Mouse (Mus musculus): ENCODE results near the gene Bcat2. TPM values are rescaled to one million over a fixed set of nuclear protein-coding genes. Genes with fewer than 3 reads are reported as not detected.

Gene Bcat2
- total and polyA plus RNA-seq, 2 experiments: 14.7 to 54.5 TPM

DNA sequence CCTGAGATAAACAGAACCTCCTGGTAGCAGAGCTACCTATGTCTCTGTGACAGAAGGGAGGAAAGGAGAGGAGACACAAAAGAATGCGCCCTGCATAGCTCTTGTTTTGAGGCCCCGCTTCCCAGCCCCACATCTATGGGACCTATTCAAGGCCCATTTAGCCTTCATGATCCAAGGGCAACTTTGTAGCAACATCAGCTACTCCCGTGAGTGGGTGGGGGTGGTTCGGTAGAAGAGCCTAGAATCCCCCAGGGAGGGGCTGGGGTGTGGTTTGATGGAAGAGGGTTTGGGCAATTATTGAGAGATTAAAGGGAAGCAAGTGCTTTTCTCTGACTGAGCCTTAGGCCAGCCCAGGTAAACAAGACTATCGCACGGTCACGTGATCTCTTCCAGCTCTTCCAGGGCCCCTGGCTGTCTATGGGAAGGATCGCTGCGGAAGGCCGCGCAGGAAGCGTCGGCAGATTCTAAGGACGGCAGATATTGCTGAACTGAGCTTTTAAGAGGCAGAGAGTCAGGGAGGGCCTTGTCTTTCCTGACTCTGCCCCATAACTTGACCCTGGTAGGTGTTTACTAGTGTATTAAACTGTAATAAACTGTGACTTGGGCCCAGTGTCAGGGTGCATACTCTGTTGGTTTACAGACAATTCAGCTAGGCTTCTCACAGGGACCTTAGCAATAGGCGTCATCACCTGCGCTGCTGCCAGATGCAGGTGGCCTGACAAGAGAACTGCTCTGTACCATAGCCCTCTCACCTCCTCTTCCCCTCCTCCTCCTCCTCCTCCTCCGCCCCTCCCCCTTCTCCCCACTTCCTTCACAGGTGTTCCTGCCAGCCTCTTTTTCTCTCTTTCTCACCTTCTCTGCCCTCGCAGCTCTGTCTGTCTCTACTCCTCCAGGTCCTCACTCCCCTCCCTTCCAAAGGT is 29.3 kb downstream of the Bcat2 start:
- Histone ChIP-seq H3K27ac (replicated peaks; ENCODE audit: insufficient read depth, low read depth, low read length) (no peak overlapping the region), H3K4me3 (ENCODE audit: insufficient read depth, low read depth, low read length) (no peak overlapping the region), H3K79me2 (ENCODE audit: control insufficient read depth, insufficient read depth, low read length) (no peaks in the 10 kb centered on the region), H3K4me1 (ENCODE audit: control insufficient read depth, insufficient read depth, low read length) (peaks cover 11% of the 10 kb centered on the region), H3K9ac (ENCODE audit: low read depth, low read length) (no peak overlapping the region), H3K27me3 (ENCODE audit: control insufficient read depth, insufficient read depth, low read length) (no peaks in the 10 kb centered on the region), H3K36me3 (ENCODE audit: control insufficient read depth, insufficient read depth, low read length) (no peaks in the 10 kb centered on the region)
- WGBS: 58% methylated on average over 18 of the region's 18 CpGs
- no peak for TF ChIP-seq CTCF (IDR thresholded peaks at IDR 0.05; ENCODE audit: low read depth, low read length)
- DNase-seq (ENCODE audit: extremely low read depth, low read depth, low spot score): no peak

DNA sequence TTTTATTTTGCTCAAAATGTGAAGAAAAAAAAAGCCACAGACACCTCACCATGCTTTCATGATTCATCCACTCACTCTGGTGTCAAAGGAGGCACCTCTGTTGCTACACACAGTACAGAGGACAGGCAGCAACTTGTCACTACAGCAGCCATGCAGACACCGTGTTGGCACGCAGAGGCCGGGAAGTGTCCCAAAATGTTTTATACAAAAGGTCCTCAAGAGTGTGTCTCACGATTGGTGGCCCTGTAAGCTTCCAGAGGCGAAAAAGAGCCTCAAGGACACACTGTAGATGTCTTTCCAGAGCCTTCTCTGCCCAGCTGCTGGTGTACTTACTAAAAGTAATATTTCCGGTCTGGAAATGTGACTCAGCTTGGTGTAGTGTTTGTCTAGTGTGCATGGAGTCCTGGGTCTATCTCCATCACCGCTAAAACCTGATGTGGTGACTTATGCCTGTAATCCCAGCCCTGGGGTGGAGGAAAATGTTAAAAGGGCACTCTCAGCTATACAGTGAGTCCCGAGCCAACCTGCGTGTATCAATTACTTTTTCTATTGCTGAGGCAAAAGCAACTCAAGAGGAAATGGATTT is 35.8 kb downstream of the Bcat2 start:
- WGBS: 80% methylated on average over 9 of the region's 9 CpGs
- Histone ChIP-seq H3K9ac (ENCODE audit: low read depth, low read length) (no peak overlapping the region), H3K27me3 (ENCODE audit: control insufficient read depth, insufficient read depth, low read length) (no peaks in the 10 kb centered on the region), H3K4me3 (ENCODE audit: insufficient read depth, low read depth, low read length) (no peak overlapping the region), H3K79me2 (ENCODE audit: control insufficient read depth, insufficient read depth, low read length) (no peaks in the 10 kb centered on the region), H3K36me3 (ENCODE audit: control insufficient read depth, insufficient read depth, low read length) (no peaks in the 10 kb centered on the region), H3K27ac (replicated peaks; ENCODE audit: insufficient read depth, low read depth, low read length) (no peak overlapping the region), H3K4me1 (ENCODE audit: control insufficient read depth, insufficient read depth, low read length) (peaks cover 12% of the 10 kb centered on the region)
- DNase-seq (ENCODE audit: extremely low read depth, low read depth, low spot score): no peak
- TF ChIP-seq POLR2A (IDR thresholded peaks at IDR 0.05; ENCODE audit: extremely low read depth, insufficient read depth, low read length) (no peak), CTCF (IDR thresholded peaks at IDR 0.05; ENCODE audit: low read depth, low read length) (no peak)

DNA sequence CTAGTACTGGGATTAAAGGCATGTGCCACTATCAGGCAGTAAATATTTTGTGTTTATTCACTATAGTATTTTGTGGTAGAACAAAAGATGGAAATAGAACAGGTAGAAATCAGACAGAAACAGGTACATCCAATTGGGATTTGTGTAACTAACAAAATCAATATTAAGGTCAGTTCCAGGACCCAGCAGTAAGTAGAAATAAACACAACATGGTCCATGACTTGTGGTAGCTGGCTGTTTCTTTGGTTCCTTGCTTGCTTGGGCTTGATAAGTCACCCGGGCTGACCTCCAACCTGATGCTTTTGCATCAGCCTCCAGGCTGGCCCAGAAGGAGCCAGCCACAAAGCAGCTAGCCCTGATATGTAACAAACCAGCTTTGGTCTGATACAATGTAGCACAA is 39.6 kb downstream of the Bcat2 start:
- H3K4me1 ChIP-seq (ENCODE audit: control insufficient read depth, insufficient read depth, low read length): peaks cover 17% of the 10 kb centered on the region
- no peak overlapping the region for H3K4me3 ChIP-seq (ENCODE audit: insufficient read depth, low read depth, low read length)
- H3K36me3 ChIP-seq (ENCODE audit: control insufficient read depth, insufficient read depth, low read length): no peaks in the 10 kb centered on the region
- no peak overlapping the region for H3K9ac ChIP-seq (ENCODE audit: low read depth, low read length)
- DNase-seq (ENCODE audit: extremely low read depth, low read depth, low spot score): peak; percentile 96
- WGBS: 11% methylated on average over 1 of the region's 1 CpGs
- no peaks in the 10 kb centered on the region for H3K79me2 ChIP-seq (ENCODE audit: control insufficient read depth, insufficient read depth, low read length)
- H3K27me3 ChIP-seq (ENCODE audit: control insufficient read depth, insufficient read depth, low read length): no peaks in the 10 kb centered on the region
- no peak for TF ChIP-seq POLR2A (IDR thresholded peaks at IDR 0.05; ENCODE audit: extremely low read depth, insufficient read depth, low read length)
- TF ChIP-seq CTCF (IDR thresholded peaks at IDR 0.05; ENCODE audit: low read depth, low read length): no peak
- H3K27ac ChIP-seq (replicated peaks; ENCODE audit: insufficient read depth, low read depth, low read length): peak overlapping the region; percentile 31; the same call in 1 of the 2 replicates

DNA sequence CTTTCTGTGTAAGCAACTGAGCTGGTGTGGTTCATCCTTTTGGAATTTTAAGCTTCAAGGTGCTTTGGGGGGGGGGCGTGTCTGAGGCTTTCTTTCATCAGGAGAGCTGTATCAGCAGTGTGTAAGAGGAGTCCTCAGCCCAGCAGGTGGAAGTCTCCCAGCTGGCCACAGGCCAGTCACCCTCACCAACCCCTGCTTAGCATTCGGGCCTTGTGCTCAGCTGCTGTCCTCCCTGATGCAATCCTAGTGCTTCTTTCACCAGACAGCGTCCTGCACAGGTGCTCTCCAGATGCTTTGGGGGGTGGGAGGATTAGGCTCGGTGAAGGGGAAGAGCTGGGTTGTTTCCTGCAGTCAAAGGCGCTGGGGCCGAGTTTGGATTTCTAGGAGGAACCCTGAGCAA is 46.3 kb downstream of the Bcat2 start:
- H3K27me3 ChIP-seq (ENCODE audit: control insufficient read depth, insufficient read depth, low read length): no peaks in the 10 kb centered on the region

DNA sequence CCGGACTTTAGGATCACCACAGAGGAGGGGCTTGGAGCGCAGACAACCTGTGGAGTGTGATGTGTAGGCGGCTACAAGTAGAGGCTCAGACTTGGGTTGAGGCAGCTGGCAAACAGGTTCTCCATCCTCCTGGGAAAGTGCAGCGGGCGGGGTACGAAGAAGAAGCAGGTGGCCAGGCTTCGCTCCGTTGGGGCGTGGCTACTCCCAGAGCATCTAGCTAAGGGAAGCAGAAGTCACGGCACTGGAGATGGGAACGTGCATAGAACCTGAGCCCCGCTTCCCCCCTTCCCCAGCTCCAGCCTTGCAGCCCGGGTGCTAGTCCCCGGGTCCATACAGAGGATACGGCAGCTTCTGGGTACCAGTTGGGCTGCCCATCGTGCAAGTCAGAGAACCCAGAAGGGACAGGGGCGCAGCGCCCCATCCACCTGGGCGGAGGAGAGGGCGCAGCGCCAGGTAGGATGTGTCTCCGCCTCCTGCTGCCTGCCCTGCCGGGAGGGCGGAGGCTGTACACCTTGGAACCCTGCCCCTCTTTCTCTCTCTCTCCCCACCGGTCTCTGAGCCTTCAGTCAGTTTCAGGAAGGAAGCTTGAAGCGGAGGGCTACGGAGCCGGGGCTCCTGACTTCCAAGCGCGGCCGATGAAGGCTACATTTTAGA is 47.2 kb downstream of the Bcat2 start, which contains the start of gene Fut1:
Gene Fut1, plus strand, starts transcription at position 248 of the 654 bp plus-strand sequence.
- no peak within 1 kb of the TSS for H3K9ac ChIP-seq (ENCODE audit: low read depth, low read length)
- H3K27me3 ChIP-seq (ENCODE audit: control insufficient read depth, insufficient read depth, low read length): no peaks in the 10 kb centered on the region
- H3K4me3 ChIP-seq (ENCODE audit: insufficient read depth, low read depth, low read length): no peak within 1 kb of the TSS
- H3K27ac ChIP-seq (replicated peaks; ENCODE audit: insufficient read depth, low read depth, low read length): no peak within 1 kb of the TSS; the same call in 1 of the 2 replicates
- H3K4me1 ChIP-seq (ENCODE audit: control insufficient read depth, insufficient read depth, low read length): peaks cover 10% of the 10 kb centered on the region
- TF ChIP-seq CTCF (IDR thresholded peaks at IDR 0.05; ENCODE audit: low read depth, low read length) (no peak), POLR2A (IDR thresholded peaks at IDR 0.05; ENCODE audit: extremely low read depth, insufficient read depth, low read length) (no peak)
- DNase-seq (ENCODE audit: extremely low read depth, low read depth, low spot score): no peak
- WGBS: 43% methylated on average over 31 of the region's 31 CpGs
- H3K79me2 ChIP-seq (ENCODE audit: control insufficient read depth, insufficient read depth, low read length): no peaks in the 10 kb centered on the region
- no peaks in the 10 kb centered on the region for H3K36me3 ChIP-seq (ENCODE audit: control insufficient read depth, insufficient read depth, low read length)

More for the DNA sequence above, 46.3 kb downstream of the Bcat2 start:
- H3K27ac ChIP-seq (replicated peaks; ENCODE audit: insufficient read depth, low read depth, low read length): no peak overlapping the region; the same call in 1 of the 2 replicates
- H3K9ac ChIP-seq (ENCODE audit: low read depth, low read length): no peak overlapping the region
- WGBS: 34% methylated on average over 6 of the region's 6 CpGs
- no peak for TF ChIP-seq POLR2A (IDR thresholded peaks at IDR 0.05; ENCODE audit: extremely low read depth, insufficient read depth, low read length)
- no peak for TF ChIP-seq CTCF (IDR thresholded peaks at IDR 0.05; ENCODE audit: low read depth, low read length)
- no peaks in the 10 kb centered on the region for H3K36me3 ChIP-seq (ENCODE audit: control insufficient read depth, insufficient read depth, low read length)
- H3K4me3 ChIP-seq (ENCODE audit: insufficient read depth, low read depth, low read length): no peak overlapping the region
- H3K4me1 ChIP-seq (ENCODE audit: control insufficient read depth, insufficient read depth, low read length): peaks cover 10% of the 10 kb centered on the region
- no peaks in the 10 kb centered on the region for H3K79me2 ChIP-seq (ENCODE audit: control insufficient read depth, insufficient read depth, low read length)
- peak; percentile 84 for DNase-seq (ENCODE audit: extremely low read depth, low read depth, low spot score)

All from liver, adult 2 months (tissue).